Mouse (Mus musculus) ovary, postnatal 36 days (tissue): ENCODE measurements at regions not wholly inside any gene's neighbourhood (a gene's known extent, or its start where the extent isn't known, plus 50 kb on each side); places are given as distances from the start of the nearest gene placed in this dataset.
A peak's percentile ranks its signal among the peaks of the same experiment; 100 is the strongest.

Experiments used
- DNase-seq: peaks from one replicate; pipeline ENCODE4 v3.0.0; 2022; ENCODE audit warnings: low spot score, mixed read lengths

- no peak for DNase-seq
Measured at GRCm38 (mm10) chr6:101882938-101883337, 505.2 kb upstream of the Pdzrn3 start.

GRCm38 (mm10) chr6:101874894-101875293 is 497.2 kb upstream of the Pdzrn3 start:
- no peak for DNase-seq

- no peak for DNase-seq
Measured at GRCm38 (mm10) chr6:101858895-101859294, 481.2 kb upstream of the Pdzrn3 start.

GRCm38 (mm10) chr6:101840695-101841094 is 463.0 kb upstream of the Pdzrn3 start:
- DNase-seq, result no peak

- no peak for DNase-seq
Measured at GRCm38 (mm10) chr6:101837563-101837962, 459.9 kb upstream of the Pdzrn3 start.

GRCm38 (mm10) chr6:101793986-101794385 is 416.3 kb upstream of the Pdzrn3 start:
- no peak for DNase-seq

GRCm38 (mm10) chr6:101777864-101778263 is 400.2 kb upstream of the Pdzrn3 start:
- no peak for DNase-seq

- no peak for DNase-seq
Measured at GRCm38 (mm10) chr6:101773151-101773550, 395.5 kb upstream of the Pdzrn3 start.

GRCm38 (mm10) chr6:101735107-101735506 is 357.4 kb upstream of the Pdzrn3 start:
- no peak for DNase-seq

- DNase-seq, result no peak
Measured at GRCm38 (mm10) chr6:101720513-101720912, 342.8 kb upstream of the Pdzrn3 start.

- DNase-seq, result no peak
Measured at GRCm38 (mm10) chr6:101689684-101690083, 312.0 kb upstream of the Pdzrn3 start.

GRCm38 (mm10) chr6:101686578-101686977 is 308.9 kb upstream of the Pdzrn3 start:
- no peak for DNase-seq

- no peak for DNase-seq
Measured at GRCm38 (mm10) chr6:101685734-101686133, 308.0 kb upstream of the Pdzrn3 start.

- DNase-seq, result no peak
Measured at GRCm38 (mm10) chr6:101684390-101684789, 306.7 kb upstream of the Pdzrn3 start.

GRCm38 (mm10) chr6:101674846-101675245 is 297.1 kb upstream of the Pdzrn3 start:
- DNase-seq, result no peak

GRCm38 (mm10) chr6:101670770-101671169 is 293.1 kb upstream of the Pdzrn3 start:
- no peak for DNase-seq

GRCm38 (mm10) chr6:101669118-101669845 is 291.6 kb upstream of the Pdzrn3 start:
- no peak for DNase-seq

- no peak for DNase-seq
Measured at GRCm38 (mm10) chr6:101654351-101654750, 276.7 kb upstream of the Pdzrn3 start.

GRCm38 (mm10) chr6:101650348-101650747 is 272.7 kb upstream of the Pdzrn3 start:
- peak; percentile 63 for DNase-seq

- no peak for DNase-seq
Measured at GRCm38 (mm10) chr6:101617295-101617694, 239.6 kb upstream of the Pdzrn3 start.

GRCm38 (mm10) chr6:101616776-101617175 is 239.1 kb upstream of the Pdzrn3 start:
- DNase-seq, result no peak

- no peak for DNase-seq
Measured at GRCm38 (mm10) chr6:101609015-101609414, 231.3 kb upstream of the Pdzrn3 start.

GRCm38 (mm10) chr6:101603083-101603482 is 225.4 kb upstream of the Pdzrn3 start:
- DNase-seq, result no peak

- DNase-seq, result no peak
Measured at GRCm38 (mm10) chr6:101596995-101597394, 219.3 kb upstream of the Pdzrn3 start.
